Mouse (Mus musculus): ENCODE results near the gene Mfn2.
A peak's percentile ranks its signal among the peaks of the same experiment; 100 is the strongest.

Mfn2 gene

DNA sequence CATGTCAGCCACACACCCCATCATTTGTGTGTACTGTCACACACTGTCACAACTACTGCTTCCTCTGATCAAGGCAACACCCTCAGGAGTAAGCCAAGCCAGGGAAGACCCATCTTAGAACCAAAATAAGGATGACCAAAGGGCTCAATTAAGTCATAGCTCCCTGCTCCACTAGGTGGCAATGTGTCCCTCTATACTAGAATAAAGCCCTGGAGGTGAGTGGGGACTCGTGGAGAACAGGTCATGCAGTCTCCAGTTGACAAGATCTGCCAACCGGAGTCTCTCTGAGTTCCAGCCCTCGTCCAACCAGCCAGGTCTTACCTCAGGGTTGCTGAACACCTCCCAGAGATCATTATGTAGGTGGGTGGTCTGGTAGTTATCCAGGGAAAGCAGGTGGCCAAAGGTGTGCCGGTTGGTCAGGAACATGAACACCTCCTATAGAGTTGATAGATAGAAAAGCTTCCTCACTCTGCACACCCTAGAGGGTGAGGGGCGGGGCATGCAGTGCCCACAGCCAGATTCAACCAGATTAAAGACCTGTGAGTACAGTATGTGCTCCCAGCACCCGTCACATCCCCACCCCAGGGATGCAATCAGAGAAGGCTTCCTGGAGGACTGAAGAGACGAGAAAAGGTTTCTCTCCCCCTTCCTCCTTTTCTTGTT is 14.1 kb upstream of the Mfn2 start:
- no peak for DNase-seq (ENCODE audit: extremely low read depth, low read depth, low spot score)

DNA sequence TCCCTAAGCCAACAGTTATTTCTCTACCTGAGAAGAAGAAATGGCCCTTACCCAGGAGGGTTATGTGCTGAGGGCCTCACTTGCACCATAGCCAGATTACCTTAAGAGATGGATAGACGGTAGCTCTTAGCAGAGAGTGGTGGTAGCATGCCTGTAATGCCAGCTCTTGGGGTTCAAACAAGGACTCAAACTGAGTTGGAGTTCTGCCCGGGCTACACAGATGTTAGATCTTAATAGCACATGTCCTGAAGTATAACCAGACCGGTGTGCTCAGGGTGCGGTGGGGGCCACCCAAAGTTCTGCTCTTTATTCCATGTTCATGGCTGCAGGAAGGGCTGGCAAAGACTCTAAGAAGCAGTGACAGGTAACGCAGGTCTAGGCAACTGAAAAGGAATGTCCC is 5.0 kb upstream of the Mfn2 start:
- DNase-seq (ENCODE audit: extremely low read depth, low read depth, low spot score) = no peak

DNA sequence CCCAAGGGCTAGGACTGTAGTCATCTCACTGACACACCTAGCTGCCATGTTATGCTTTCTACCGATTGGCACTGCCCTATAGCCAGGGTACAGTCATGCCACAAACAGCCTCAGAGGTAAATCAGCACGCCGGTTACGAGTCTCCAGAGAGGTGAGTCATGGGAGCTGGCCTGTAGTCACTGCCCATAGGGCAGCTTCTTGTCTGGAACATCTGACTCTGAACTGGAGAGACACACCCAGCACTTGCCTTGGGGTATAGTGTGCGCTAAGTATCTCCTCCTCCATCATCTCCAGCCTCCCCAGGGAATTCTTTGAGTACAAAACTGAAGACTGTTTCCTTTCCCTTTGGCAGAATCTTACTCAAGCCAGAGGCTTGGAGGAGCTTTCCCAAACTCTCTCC is 1.7 kb upstream of the Mfn2 start:
- DNase-seq (ENCODE audit: extremely low read depth, low read depth, low spot score) = peak; percentile 37

DNA sequence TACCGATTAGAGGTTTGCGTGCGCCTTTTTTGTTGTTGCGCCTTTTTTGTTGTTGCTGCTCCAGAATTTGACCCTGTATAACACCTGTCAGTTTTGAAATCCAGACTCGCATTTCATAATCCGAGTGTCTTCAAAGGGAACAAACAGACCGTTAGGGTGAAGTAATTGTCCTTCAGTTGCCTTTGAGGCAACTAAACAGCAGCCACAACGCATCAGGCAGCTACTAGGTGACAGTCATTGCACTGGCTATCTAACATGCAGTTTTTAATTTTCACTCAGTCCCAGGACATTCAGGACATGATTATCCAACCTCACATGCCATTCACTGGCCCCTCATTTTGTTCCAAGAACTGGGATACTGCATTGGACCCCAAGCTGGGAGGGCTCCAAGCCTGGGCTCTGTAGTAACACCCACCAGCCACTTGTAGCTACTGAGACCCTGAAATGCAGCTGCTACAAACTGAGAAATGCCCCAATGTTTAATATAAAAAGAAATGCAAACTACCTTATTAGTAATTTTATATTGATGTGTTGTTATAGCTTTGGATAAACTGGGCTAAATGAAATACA is 671 bp upstream of the Mfn2 start:
- DNase-seq (ENCODE audit: extremely low read depth, low read depth, low spot score) = peak; percentile 49

DNA sequence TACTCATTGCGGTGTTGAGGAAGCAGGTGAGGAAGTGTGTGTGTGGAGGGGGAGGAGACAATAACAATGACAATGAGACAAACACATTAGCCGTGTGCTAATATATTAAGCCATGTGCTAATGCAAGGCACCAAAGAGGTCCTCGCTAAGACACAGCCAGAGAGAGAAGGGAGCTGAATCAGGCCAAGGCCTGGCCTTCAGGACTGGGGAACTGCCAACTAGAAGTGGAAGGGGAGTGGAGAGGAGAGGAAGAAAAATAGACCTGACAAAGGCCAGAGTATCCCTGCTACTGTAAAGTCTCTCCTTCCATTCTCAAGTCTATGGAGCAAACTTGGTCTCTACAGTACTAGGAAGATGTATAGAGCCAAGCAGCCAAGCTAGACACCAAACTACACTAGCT is 903 bp downstream of the Mfn2 start:
- peak; percentile 16 for DNase-seq (ENCODE audit: extremely low read depth, low read depth, low spot score)

DNA sequence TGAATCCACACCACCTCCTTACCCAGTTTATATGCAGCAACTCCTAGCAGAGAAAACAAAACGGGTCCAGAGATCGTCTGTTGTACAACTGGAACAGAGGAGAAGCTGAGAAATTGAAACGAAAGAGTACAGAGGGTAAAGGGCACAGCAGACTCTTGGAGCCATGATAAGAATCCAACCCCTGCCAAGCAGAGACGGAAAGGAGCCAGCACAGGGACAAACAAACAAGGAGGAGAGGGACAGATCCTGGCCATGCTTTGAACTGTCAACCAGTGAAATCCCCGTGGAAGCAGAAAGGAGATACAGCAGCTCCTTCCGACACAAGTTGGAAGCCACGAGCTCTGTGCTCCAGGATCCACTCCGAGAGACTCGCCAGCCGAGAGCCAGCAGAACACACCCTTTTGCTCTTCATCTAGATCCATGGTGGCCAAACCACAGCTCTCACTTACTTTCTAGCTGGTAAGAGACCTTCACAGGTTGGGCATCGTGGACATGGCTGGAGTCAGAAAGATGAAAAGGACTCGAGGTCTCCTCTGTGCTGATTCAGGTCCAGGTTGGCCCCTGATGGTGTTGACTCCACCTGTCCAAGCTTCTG is 1.5 kb downstream of the Mfn2 start:
- no peak for DNase-seq (ENCODE audit: extremely low read depth, low read depth, low spot score)

DNA sequence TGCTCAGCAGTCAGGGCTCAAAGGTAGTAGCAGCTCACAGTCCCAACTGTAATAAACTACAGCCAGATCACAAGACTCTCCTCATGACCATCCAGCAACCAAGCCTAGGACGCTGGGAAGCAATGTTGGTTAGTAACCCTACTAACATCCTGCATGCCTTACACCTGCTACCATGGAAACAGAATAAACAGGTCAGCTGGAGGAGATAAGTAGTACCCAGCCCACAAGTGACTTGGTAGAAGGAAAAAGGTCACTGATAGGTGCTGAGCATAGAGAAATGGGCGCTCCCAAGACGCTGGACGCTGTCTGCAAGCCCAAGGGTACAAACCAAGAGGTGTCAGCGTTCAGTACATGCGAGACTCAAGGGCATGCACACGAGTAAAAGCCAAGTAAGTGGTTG is 4.1 kb downstream of the Mfn2 start:
- no peak for DNase-seq (ENCODE audit: extremely low read depth, low read depth, low spot score)

- DNase-seq (ENCODE audit: extremely low read depth, low read depth, low spot score) = no peak
These were observed 7.2 kb downstream of the Mfn2 start for GRCm38 (mm10) chr4:147897348-147897747.

DNA sequence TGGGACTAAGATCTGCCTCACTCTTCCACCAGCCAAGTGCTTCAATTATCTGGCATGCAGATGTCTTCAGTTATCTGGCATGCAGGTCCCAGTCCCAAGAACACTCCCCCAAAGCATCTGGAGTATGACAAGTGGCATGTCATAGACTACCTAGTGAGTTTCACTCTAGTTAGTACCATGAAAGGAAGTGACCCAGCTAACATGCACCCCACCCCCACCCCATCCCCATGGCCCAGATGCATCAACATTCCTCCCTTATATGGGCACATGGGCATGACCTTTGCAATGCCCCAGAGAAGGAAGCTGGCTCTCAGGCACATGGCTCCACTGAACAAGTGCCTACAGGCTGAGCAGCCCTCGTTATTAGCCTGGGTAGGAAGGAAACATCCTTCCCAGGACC is 8.1 kb downstream of the Mfn2 start:
- DNase-seq (ENCODE audit: extremely low read depth, low read depth, low spot score) = no peak

DNA sequence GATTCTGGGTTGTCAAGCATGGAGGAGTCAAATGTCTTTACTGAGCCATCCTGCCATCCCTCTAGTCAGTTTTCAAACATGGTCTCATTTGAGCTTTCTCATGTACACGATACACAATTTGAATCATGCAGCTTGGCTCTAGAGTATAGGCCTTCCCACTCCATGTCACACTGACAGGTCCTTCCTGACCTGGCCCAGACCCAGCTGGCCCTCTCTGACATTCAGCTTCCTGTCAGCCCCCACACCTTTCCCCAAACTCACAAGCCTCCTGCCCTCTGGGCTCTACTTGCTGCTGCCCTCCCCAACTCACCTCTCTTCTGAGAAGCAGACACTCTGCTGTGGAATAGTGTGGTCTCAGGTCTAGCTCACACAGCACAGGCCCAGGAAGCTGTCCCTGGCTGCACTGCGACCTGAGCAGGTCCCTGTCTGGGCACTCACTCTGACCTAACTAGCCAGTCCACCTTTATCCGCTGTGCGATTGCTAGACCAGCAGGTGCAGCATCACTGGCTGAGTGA is 8.6 kb downstream of the Mfn2 start:
- DNase-seq (ENCODE audit: extremely low read depth, low read depth, low spot score) = no peak

DNA sequence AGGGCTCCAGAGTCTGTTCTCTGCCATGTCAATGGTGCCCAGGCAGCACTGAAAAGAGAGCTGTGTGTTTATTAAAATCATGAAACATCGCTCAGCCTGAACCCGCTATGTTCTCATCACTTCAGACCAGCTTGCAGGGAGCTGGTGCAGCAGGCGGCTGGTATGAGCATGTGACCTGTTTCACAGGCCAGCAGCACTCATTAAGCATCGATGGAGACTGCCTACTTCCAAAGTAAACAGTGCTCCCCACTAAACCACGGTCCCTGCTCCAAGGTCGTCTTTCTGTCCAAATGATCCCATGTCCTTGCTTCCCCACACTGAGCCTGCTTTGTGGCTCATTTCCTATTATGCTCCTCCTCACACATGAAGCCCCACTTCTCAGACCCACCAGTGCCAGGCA is 14.2 kb downstream of the Mfn2 start:
- no peak for DNase-seq (ENCODE audit: extremely low read depth, low read depth, low spot score)

- no peak for DNase-seq (ENCODE audit: extremely low read depth, low read depth, low spot score)
These were observed 16.3 kb downstream of the Mfn2 start for GRCm38 (mm10) chr4:147888237-147888636.

DNA sequence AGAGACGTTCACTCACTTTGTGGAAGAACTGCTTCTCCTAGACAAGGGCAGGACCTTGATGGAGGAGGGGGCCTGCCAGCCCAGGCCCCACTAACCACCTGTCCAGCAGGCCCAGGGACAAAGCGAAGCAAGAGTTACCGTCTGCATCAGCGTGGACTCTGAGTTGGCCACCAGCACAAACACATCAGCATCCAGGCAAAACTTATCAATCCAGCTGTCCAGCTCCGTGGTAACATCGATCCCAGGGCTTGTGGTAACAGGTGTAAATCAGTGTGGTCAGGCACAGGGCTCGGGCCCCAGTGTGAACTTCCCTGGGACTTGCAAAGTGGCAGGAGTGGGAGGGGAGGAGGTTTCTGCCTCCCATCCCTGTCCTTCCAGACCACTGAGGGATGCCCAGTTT is 17.2 kb downstream of the Mfn2 start:
- no peak for DNase-seq (ENCODE audit: extremely low read depth, low read depth, low spot score)

DNA sequence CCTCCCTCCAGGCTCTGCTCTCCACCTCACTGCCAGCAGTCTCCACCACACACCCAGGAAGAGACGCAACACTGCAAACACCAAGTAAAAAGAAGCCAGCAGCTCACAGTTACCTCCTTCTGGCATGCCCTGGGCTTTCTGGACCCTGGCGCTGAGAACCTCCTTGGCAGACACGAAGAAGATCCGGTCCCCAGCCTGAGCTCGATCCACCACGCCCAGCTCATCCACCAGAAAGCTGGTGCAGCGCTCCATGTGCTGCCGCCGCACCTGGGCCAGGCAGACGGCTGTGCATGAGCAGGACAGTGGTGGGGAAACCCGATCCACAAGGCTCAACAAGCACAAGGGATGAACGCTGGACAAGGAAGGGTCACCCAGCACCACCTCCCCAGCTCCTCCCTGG is 18.3 kb downstream of the Mfn2 start:
- DNase-seq (ENCODE audit: extremely low read depth, low read depth, low spot score) = no peak

- DNase-seq (ENCODE audit: extremely low read depth, low read depth, low spot score) = no peak
These were observed 20.4 kb downstream of the Mfn2 start for GRCm38 (mm10) chr4:147884138-147884537.

DNA sequence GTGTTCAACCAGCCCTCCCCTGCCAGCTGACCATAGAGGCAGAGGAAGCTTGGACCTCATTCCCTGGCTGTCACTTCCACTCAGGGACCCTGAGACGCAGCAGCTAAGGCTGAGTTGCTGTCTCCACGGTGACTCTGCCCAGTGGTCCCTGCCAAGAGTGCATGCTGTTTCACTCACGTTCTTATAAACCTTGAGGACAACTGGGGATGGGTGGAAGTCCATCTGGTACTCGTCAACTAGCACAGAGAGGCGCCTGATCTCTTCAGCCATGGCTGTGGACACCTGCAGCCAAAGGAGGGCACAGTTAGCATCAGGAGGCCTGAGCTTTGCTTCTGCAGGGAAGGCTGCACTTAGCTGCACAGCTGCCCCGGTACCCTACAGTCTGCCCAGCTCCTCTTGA is 21.5 kb downstream of the Mfn2 start:
- no peak for DNase-seq (ENCODE audit: extremely low read depth, low read depth, low spot score)

DNA sequence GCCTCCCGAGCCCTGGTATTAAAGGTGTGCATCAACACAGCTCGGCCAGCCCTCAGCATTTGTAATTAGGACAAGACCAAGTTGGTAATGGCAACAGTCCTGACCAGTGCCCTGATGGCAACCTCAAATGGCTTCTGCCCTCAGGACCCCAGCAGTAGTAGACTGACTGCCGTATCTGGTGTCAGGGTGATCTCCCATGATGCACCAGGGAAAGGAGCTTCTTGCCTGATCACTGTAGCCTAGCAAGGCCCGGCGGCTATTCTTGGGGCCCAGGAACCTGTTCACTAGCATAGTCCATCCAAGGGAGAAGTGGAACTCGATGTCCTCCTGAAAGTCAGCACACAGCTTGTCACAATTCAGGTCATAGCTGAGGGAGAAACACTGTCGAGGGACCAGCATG is 22.7 kb downstream of the Mfn2 start:
- DNase-seq (ENCODE audit: extremely low read depth, low read depth, low spot score) = no peak

DNA sequence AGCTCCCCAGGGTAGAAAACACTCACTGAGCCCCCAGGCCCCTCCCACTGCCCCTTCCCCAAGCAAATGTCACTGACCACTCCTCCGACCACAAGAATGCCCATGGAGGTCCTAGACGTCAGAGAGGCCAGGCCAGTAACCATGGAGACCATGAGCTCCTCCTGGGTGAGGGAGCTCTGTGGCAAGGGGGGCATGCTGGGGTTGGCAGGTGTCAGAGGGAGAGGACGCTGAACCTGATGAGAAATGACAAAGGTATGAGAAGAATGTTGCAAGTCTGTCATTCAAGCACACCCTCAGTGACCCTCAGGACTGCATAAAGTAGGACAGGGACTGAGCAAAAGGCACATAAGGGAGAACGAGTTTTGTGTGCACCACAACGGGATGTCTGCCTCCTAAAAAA is 24.6 kb downstream of the Mfn2 start:
- DNase-seq (ENCODE audit: extremely low read depth, low read depth, low spot score) = no peak

DNA sequence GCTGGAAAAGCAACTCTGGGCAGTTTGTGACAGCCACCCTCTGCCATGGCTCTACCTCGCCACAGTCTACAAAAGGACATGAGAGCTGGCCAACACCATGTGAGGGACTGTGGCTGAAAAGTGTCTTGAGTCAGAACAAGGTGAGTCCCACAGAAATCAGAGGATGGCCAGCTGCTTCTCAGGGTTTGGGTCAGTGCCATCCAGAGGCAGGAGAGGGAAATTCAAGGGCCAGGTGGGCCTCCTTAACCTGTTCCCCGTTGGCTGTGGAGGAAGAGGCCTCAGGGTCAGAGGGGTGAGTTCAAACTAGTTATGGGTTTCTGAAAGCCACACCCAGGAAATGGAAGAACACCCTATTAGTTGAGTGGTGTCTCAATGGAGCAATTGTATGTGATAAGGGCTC is 25.0 kb downstream of the Mfn2 start:
- no peak for DNase-seq (ENCODE audit: extremely low read depth, low read depth, low spot score)

DNA sequence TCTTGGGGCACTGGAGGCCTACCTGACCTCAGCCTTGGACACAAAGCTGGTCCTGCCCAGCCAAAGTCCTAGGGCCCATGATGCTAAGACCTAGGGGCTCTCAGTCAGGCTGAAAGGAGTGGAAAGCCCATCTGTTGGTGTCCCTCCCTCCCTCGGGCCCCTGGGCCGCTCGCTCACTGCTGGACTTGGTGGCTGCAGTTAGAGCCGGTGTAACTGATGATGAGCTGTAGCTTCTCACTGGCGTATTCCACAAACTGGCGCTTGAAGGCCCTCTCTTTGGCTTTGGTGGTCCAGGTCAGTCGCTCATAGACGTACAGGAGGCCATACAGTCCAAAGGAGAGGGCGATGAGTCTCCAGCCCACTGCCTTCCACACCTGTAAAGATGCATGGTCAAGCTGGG is 26.0 kb downstream of the Mfn2 start:
- DNase-seq (ENCODE audit: extremely low read depth, low read depth, low spot score) = no peak

GRCm38 (mm10) chr4:147875852-147876575 is 28.5 kb downstream of the Mfn2 start:
- DNase-seq (ENCODE audit: extremely low read depth, low read depth, low spot score) = no peak

GRCm38 (mm10) chr4:147869238-147869637 is 35.3 kb downstream of the Mfn2 start:
- DNase-seq (ENCODE audit: extremely low read depth, low read depth, low spot score) = no peak

Data from fat pad, adult 2 months (tissue).